Mouse (Mus musculus) thymus, postnatal 25 days (tissue): ENCODE results near the gene Fam160b1.

Experiments
- DNase-seq: peaks from one replicate; pipeline ENCODE4 v3.0.0; 2022

Gene Fam160b1

DNA sequence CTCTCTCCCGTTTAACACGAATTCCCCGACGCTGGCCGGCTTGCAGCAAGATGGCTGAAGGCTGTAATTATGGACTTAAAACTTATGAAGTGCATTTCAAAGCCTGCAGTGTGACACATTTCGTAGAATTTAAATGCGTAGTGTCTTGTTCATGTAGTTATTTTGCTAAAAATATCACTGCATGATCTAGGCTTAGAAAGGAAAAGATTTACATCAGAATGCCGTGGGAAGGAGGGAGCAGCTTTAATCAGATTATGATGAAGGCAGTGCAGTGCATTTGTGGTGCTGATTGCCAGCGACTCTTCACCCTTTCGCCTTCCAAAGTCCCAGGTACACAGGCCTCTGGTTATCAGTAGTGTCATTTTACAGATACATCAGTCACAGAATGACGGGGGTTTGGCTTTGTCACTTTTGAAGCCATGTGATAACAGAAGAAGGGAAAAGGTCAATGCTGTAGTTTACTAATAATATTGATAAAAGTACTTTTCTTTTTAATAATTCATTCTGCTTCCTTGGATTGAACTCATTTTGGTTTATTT is 7.4 kb downstream of the Fam160b1 start:
- DNase-seq = no peak

- DNase-seq = no peak
These were observed 12.9 kb downstream of the Fam160b1 start for GRCm38 (mm10) chr19:57373276-57373811.

DNA sequence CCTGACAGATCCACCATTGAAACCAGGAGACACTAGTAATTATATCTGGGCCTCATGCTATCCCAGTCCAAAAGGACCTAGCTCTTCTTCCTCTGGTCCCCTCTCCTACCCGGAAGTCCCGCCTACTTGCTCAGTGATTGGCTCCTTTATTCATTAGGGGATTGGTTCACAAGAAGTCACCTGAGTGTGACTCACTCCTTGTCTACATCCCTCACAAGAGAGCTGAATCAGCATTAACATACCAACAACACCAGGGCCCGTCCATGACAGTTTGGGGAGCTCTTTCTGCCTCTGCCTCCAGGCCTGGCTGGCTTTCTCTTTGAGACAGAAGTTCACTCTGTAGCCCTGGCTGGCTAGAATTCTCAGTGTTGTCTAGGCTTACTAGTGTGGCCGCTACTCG is 14.7 kb downstream of the Fam160b1 start:
- DNase-seq = no peak

DNA sequence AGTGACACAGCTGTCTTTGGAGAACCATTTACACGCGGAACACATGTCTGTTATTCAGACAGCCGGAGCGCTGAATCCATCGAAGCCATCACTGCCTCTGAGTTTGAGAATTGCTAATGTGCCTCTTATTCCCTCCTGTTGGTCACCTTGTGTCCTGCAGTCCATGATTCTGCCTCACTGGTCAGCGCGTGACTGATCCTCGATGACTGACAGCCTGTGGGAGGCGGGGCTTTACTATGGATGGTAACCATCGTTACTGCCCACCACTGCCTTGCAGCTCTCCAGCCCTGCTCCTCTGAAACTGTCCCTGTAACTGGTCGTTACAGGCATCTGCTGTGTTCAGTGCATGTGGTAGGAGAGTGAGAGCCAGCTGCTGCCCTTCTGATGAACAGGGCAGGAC is 15.3 kb downstream of the Fam160b1 start:
- no peak for DNase-seq

DNA sequence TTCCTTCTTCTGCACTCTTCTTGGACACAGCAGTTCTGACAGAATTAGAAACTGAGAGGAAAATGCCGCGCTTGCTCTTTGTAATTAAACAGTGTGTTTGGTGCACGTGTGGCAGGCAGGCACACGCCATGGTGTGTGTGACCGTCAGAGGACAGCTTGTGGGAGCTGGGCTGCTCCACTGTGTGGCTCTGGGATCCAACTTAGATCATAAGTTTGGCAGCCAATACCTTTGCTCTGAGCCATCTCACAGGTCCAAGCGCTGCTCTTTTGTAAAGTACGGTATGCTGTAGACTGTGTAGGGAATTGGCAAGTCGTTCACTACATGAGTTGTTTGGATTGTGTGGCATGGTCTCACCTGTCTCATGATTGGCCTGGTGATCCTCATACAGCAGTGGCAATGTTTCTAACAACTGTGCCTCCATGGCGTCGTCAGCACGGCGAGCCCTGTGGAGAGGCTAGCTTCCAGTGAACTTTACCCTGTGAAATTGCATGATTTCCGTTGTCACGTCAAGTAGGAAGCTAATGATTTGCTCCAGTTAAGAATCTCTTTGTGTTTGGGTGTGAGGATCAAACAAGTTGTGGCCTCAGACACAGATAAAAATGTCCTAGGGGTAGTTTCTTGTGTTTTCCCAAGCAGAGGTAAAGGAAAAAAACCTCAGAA is 16.7 kb downstream of the Fam160b1 start:
- no peak for DNase-seq

- no peak for DNase-seq
These were observed 25.8 kb downstream of the Fam160b1 start for GRCm38 (mm10) chr19:57386176-57386693.

DNA sequence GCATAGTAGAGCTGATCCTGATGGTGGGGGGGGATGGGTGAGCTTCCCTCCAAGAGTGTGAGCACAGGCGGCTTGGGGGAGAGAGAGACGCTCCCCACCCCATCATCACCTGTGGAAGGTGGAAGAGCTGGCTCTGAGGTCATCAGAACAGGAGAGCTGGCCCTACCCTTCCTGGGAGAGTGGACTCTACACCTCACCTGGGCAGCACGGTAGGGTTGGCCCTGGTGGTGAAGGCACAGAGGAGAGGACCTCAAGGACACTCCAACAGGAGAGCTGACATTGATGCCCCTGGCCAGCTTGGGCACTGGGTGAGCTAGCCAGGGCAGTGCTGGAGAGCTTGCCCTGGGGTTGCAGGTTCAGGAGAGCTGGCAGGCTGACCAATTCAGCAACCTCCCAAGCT is 31.1 kb downstream of the Fam160b1 start:
- no peak for DNase-seq

DNA sequence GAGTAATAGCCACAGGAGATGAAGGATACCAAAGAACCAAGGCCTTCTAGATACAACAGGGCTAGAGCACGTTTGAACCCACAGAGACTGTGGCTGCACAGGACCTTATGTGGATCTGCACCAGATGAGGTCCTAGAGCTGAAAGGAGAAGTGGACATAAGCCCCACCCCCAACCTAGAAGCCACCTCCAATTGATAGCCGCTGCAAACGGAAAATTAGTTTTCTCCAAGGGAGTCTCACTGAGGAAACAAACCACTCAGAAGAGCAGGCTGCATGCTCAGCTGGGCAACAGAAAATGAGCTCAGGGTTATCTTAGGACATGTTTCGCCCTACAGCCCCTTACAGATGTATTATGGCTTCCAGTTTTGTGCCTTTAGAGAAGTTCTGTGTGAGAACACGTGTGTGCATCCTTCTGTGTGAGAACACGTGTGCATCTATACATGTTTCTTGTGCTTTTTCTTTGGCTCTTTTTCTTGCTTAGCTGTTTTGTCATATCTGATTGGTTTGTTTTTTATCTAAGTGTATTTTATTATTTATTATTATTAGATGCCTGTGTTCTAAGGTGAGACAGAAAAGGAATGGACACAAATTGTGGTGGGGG is 33.0 kb downstream of the Fam160b1 start:
- DNase-seq = no peak

DNA sequence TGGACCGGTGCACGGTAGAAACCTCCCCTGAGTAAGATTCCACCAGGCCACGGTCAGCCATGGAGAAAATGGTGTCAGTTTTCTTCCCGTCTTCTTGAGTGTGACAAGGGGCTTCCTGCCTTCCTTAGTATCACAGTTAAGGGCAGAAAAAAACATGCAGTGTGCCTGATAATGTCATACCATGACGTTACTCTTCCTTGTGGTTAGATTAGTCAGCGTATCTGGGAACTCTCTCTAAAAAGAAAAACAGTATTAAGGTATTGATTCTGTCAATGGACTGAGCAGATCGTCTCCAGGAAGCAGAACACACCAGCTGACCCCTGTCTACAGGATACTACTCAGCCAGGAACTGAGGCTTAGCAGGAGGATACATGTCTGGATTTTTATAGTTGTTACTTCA is 36.1 kb downstream of the Fam160b1 start:
- no peak for DNase-seq

DNA sequence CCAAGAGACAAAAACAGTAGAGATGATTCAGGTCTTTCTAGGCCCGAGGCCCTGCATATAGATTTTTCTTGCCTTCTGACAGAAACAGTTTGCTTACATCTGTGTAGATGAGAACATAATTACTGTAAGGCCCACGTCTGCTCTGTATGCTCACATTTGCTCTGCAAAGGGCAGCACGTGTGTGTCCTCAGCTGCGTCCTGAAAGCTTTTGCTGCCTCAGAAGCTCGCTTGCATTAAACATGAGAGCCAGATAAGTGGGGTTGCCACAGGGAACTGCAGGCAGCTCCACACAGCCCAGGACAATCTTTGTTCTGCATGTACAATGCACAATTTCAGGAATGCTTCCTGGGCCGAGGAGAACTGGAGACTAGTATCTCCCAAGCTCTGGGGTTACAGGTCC is 41.9 kb downstream of the Fam160b1 start:
- no peak for DNase-seq

DNA sequence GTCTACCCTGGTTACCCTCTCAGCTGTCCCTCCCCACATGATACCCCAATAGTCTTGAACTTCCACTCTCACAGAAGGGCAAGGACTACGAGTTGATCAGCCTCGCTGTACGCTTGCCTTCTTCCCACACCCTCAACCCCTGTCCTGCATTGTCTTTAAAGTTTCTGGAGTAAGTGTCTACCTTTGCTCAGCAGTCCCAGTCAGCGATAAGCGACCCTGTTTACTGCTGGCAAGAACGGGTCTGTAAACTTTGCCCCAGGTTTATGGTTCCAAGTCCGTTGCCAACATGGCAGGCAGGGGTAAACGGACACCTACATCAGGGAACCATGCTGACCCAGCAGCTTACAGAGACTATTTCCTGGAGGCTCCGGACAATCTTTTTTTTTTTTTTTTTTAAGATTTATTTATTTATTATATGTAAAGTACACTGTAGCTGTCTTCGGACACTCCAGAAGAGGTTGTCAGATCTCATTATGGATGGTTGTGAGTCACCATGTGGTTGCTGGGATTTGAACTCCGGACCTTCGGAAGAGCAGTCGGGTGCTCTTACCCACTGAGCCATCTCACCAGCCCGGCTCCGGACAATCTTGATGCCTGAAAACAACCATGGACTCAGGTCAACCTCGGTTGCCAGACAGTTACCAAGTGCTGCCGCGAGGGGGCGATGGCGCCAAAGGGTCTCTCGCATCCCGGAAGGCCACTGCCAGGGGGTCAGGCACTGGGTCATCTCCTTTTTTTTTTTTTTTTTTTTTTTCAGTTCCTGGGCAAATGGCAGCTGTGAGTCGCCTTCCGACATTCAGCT is 43.4 kb downstream of the Fam160b1 start:
- peak; percentile 77 for DNase-seq

DNA sequence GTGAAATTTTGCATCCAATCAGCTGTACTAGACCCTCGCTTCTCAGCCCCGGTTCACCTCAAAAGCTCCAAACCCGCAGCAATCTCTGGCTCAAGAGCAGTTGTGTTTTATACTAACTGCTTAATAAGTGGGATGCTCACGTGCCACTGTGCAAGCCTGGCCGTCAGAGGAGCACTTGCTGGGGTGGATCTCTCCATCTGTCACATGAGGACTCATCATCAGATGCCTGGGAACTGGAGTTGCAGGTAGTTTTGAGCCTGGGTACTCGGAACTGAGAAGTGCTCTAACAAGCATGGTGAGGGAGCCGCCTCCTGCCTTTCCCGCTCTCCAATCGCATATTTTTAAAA is 44.0 kb downstream of the Fam160b1 start:
- no peak for DNase-seq

DNA sequence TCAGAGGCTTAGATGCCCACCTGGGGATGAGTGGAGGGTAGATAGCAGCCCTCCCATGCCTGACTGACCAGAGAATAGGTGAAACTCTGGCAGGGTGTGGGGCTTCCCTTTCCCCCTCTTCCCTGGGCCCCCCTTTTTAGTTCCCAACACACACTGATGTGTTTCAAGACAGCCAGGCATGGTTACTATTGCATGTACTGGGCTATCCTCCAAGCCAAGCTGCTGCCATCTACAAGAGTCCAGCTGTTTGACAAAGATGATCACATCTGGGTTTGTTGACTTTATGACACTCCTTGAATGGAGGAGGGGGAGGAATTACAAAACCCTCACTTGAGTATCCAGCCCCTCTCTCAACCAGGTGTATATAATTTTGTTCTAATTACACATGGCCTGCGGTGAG is 47.5 kb downstream of the Fam160b1 start:
- DNase-seq = no peak

- DNase-seq = peak; percentile 68
These were observed 51.1 kb downstream of the Fam160b1 start for GRCm38 (mm10) chr19:57411375-57412196.

- DNase-seq = no peak
These were observed 52.7 kb downstream of the Fam160b1 start for GRCm38 (mm10) chr19:57413170-57413569.

GRCm38 (mm10) chr19:57413918-57414317 is 53.4 kb downstream of the Fam160b1 start:
- peak; percentile 38 for DNase-seq

DNA sequence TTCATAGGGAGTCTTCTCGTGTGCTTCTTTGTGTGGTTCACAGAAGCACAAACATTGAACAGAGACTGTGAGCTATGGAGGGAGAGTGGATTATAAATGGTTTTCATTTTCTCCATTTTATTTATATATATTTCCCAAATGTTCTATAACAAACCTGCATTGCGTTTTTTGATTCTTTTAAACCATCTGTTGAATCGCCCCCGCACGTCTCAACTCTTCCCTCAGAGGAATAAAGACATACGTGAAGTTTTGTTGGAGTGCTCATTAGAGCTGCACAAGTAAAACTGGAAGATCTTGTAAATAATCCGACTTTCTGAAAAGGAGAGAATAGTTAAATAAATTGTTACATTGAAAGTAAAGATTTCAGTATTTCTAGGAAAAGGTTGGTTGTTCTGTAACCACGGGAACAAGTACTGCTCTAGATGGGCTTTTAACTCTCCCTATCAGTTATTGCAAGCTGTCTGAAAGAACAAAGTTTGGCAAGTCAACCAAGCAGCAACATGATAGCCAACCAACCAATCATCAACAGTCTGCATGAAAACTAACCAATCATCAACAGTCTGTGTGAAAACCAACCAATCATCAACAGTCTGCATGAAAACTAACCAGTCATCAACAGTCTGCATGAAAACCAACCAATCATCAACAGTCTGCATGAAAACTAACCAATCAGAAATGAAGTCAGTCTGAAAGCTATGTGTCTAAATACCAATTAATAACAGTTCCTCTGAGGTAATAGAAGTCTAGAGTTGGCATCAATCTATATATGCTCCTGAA is 54.7 kb downstream of the Fam160b1 start:
- DNase-seq = no peak

DNA sequence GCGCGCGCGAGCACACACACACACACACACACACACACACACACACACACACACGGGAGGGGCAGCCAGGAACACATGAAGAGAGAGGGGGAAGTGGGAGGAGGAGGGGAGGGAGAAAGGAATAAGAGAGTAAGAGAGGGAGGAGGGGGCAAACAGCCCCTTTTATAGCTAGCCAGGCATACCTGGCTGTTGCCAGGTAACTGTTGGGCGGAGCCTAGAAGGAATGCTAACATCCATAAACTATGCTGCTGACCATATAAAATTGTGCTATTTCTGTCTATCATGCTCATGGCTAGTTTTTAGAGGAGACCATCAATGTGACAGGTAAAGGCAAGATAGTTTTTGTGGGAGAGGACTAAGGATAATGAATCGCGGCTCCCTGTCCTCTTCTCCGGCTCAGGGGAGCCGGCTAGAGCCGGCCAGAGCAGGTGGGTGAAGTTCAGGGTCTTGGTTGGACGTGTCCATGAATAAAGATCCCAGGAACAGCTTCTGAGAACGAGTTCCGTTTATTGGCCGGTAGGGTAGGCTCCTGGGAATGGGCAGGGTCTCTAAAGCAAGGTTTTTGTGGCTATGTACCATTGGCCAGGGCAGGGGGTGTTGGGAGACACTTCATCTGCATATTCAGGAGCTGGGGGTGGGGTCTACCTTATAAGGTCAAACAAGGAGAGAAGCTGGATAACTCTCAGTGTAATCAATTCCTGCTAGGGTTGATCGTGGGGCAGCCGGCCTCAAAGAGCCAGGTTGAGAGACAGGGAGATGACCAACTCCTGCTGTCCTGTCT is 57.5 kb downstream of the Fam160b1 start:
- no peak for DNase-seq

- no peak for DNase-seq
These were observed 62.9 kb downstream of the Fam160b1 start for GRCm38 (mm10) chr19:57423402-57423801.

DNA sequence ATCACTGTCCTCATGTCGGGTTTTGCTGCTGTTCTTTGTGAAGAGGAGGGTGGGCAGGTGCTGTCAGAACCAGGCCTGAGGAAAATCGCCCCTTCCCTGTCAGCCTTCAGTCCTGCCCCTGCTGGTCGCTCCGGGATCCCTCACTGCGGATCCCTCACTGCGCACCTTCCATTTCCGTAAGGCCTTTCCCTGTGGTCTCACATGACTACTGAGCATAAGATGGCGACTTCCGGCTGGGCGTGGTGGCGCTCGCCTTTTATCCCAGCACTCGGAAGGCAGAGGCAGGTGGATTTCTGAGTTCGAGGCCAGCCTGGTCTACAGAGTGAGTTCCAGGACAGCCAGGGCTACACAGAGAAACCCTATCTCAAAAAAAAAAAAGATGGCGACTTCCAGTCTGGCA is 64.8 kb downstream of the Fam160b1 start:
- DNase-seq = no peak

DNA sequence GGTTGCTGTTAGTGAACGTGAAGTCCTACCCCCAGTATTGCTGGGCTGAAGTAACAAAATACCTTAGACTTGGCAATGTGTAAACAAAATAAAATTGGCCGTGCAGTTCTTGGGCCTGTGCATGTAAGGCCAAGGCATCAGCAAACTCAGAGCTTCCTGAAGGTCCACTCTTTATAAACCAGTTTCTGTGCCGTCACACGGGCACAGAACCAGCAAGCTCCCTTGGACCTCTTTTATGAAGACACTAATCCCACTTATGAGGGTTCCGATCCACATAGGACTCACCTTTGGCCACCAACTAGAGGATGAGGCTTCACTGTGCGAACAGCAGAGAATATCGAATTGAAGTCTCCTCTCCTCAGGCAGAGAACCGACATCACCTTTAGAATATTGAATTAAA is 66.4 kb downstream of the Fam160b1 start:
- DNase-seq = no peak
